Mouse (Mus musculus) CH12.LX (cell line): ENCODE results near the gene Rbp2. TPM values are rescaled to one million over a fixed set of nuclear protein-coding genes. Genes with fewer than 3 reads are reported as not detected.

Source experiments
- DNase-seq: peaks from one replicate; pipeline ENCODE4 v3.0.0-alpha.2; 2013; ENCODE audit errors: extremely low read depth
- H3K27ac ChIP-seq: 2 replicates; pipeline ENCODE4 v1.5.1; 2012; ENCODE audit warnings: low read depth, mild to moderate bottlenecking, control low read depth, moderate library complexity; ENCODE audit not compliant: insufficient read depth
- H3K27me3 ChIP-seq: replicated peaks from 2 replicates; pipeline ENCODE3; 2012; ENCODE audit warnings: inconsistent platforms
- H3K36me3 ChIP-seq, 2 experiments: replicated peaks in 1 of 2; 2 replicates each; pipeline versions ENCODE3 to v1.6.1; 2012; ENCODE audit warnings: inconsistent platforms in 1 of 2, low read length in 1 of 2, mild to moderate bottlenecking in 1 of 2, mixed read lengths in 1 of 2, moderate library complexity in 1 of 2; ENCODE audit not compliant: control insufficient read depth in 1 of 2, insufficient read depth in 1 of 2
- H3K4me1 ChIP-seq, 2 experiments: 2 replicates each; pipeline ENCODE4 v1.6.1; 2012; ENCODE audit warnings: inconsistent platforms in 1 of 2, moderate library complexity in 1 of 2; ENCODE audit not compliant: insufficient read depth in 2 of 2, control insufficient read depth in 1 of 2
- H3K4me2 ChIP-seq: 2 replicates; pipeline ENCODE4 v1.6.1; 2012; ENCODE audit warnings: low read depth, mild to moderate bottlenecking, control low read depth; ENCODE audit not compliant: poor library complexity, insufficient read depth, severe bottlenecking
- H3K4me3 ChIP-seq, 3 experiments: fragments of 150-350 bp in 1 of 3; sonication (generic) in 1 of 3; replicated peaks in 1 of 3; 2 replicates each; pipeline versions ENCODE3 to v1.5.1; 2011 to 2012; ENCODE audit warnings: low read depth in 2 of 3, low read length in 2 of 3, mild to moderate bottlenecking in 2 of 3, moderate library complexity in 2 of 3, control low read depth in 1 of 3, improper control_type of control experiment in 1 of 3, inconsistent platforms in 1 of 3, mixed read lengths in 1 of 3; ENCODE audit not compliant: poor library complexity in 1 of 3
- H3K79me2 ChIP-seq: replicated peaks from 2 replicates; pipeline ENCODE4 v1.6.1; 2012; ENCODE audit warnings: mild to moderate bottlenecking, moderate library complexity; ENCODE audit not compliant: control insufficient read depth, poor library complexity, insufficient read depth, severe bottlenecking; ENCODE audit errors: extremely low read depth
- H3K9ac ChIP-seq: 2 replicates; pipeline ENCODE4 v1.6.1; 2012; ENCODE audit warnings: low read depth, mild to moderate bottlenecking, control low read depth, moderate library complexity; ENCODE audit not compliant: insufficient read depth
- H3K9me3 ChIP-seq: replicated peaks from 2 replicates; pipeline ENCODE3; 2012; ENCODE audit warnings: low read length, inconsistent platforms, mixed read lengths
- CHD2 ChIP-seq: IDR thresholded peaks from 2 replicates; pipeline ENCODE4 v1.6.1; 2011; ENCODE audit warnings: low read length, improper control_type of control experiment
- ELF1 ChIP-seq: IDR thresholded peaks from 2 replicates; pipeline ENCODE4 v1.6.1; 2014; ENCODE audit warnings: low read depth, mild to moderate bottlenecking, inconsistent platforms, low read length, improper control_type of control experiment
- GABPA ChIP-seq: IDR thresholded peaks from 2 replicates; pipeline ENCODE4 v1.6.1; 2012; ENCODE audit warnings: low read depth, low read length, improper control_type of control experiment, inconsistent platforms; ENCODE audit not compliant: insufficient replicate concordance
- HCFC1 ChIP-seq: IDR thresholded peaks from 2 replicates; pipeline ENCODE4 v1.6.1; 2012; ENCODE audit warnings: low read depth, mild to moderate bottlenecking, inconsistent platforms, low read length, improper control_type of control experiment
- IRF4 ChIP-seq: IDR thresholded peaks from 2 replicates; pipeline ENCODE4 v1.6.1; 2014; ENCODE audit warnings: low read depth, mild to moderate bottlenecking, inconsistent platforms, low read length, improper control_type of control experiment
- JUN ChIP-seq: IDR thresholded peaks from 2 replicates; pipeline ENCODE4 v1.6.1; 2011; ENCODE audit warnings: low read depth, mild to moderate bottlenecking, low read length, improper control_type of control experiment, moderate library complexity; ENCODE audit not compliant: insufficient read depth
- JUND ChIP-seq: conservative IDR thresholded peaks from 2 replicates; pipeline ENCODE4 v1.6.1; 2011; ENCODE audit warnings: low read depth, low read length, improper control_type of control experiment
- MAFK ChIP-seq: IDR thresholded peaks from 2 replicates; pipeline ENCODE4 v1.6.1; 2011; ENCODE audit warnings: low read length, improper control_type of control experiment; ENCODE audit not compliant: insufficient replicate concordance
- MAX ChIP-seq: IDR thresholded peaks from 2 replicates; pipeline ENCODE4 v1.6.1; 2011; ENCODE audit warnings: low read length, improper control_type of control experiment
- MEF2A ChIP-seq: IDR thresholded peaks from 2 replicates; pipeline ENCODE4 v1.6.1; 2014; ENCODE audit warnings: low read depth, mild to moderate bottlenecking, inconsistent platforms, low read length, improper control_type of control experiment, borderline replicate concordance
- PAX5 ChIP-seq: IDR thresholded peaks from 2 replicates; pipeline ENCODE4 v1.6.1; 2012; ENCODE audit warnings: low read length, inconsistent platforms, mixed read lengths
- POLR2AphosphoS2 ChIP-seq: IDR thresholded peaks from 2 replicates; pipeline ENCODE4 v1.6.1; 2011; ENCODE audit warnings: low read depth, low read length, improper control_type of control experiment
- SIN3A ChIP-seq: IDR thresholded peaks from 2 replicates; pipeline ENCODE4 v1.6.1; 2012; ENCODE audit warnings: low read length, improper control_type of control experiment, inconsistent platforms
- SMC3 ChIP-seq: IDR thresholded peaks from 2 replicates; pipeline ENCODE4 v1.6.1; 2011; ENCODE audit warnings: low read depth, low read length, improper control_type of control experiment
- TBP ChIP-seq: conservative IDR thresholded peaks from 2 replicates; pipeline ENCODE4 v1.6.1; 2011; ENCODE audit warnings: low read depth, low read length, improper control_type of control experiment
- UBTF ChIP-seq: IDR thresholded peaks from 2 replicates; pipeline ENCODE4 v1.6.1; 2012; ENCODE audit warnings: low read depth, mild to moderate bottlenecking, inconsistent platforms, low read length, improper control_type of control experiment, moderate library complexity
- USF1 ChIP-seq: IDR thresholded peaks from 2 replicates; pipeline ENCODE4 v1.6.1; 2014; ENCODE audit warnings: low read depth, mild to moderate bottlenecking, inconsistent platforms, low read length, improper control_type of control experiment
- USF2 ChIP-seq: conservative IDR thresholded peaks from 2 replicates; pipeline ENCODE4 v1.6.1; 2011; ENCODE audit warnings: low read depth, low read length, improper control_type of control experiment
- ZMIZ1 ChIP-seq: IDR thresholded peaks from 2 replicates; pipeline ENCODE4 v1.6.1; 2012; ENCODE audit warnings: low read depth, mild to moderate bottlenecking, inconsistent platforms, low read length, improper control_type of control experiment
- ZNF384 ChIP-seq: IDR thresholded peaks from 2 replicates; pipeline ENCODE4 v1.6.1; 2012; ENCODE audit warnings: low read depth, low read length, improper control_type of control experiment, inconsistent platforms
- dilution Hi-C: fragments of 300-500 bp; cut with MboI; formaldehyde crosslinking; loops from 2 replicates; pipeline ENCODE4 v1.14.3; 2020; ENCODE audit warnings: low sequenced_read_pairs; ENCODE audit not compliant: extremely low pct_unique_long_range_greater_than_20kb, extremely low pct_ligation_motif_present
- in situ Hi-C: fragments of 300-500 bp; cut with MboI; formaldehyde crosslinking; loops from 3 replicates; pipeline ENCODE4 v1.14.3; 2019; ENCODE audit warnings: low sequenced_read_pairs, low pct_ligation_motif_present, low pct_unique_long_range_greater_than_20kb, mixed read lengths
- polyA plus RNA-seq: library from polyadenylated mRNA; unstranded; fragments of >175 nt; gene quantifications from 2 replicates; pipeline ENCODE4 v1.2.1, GENCODE M21; 2012; ENCODE audit warnings: low read depth; ENCODE audit not compliant: insufficient read length
- total RNA-seq, 2 experiments: library from RNA; depleted of rRNA; stranded (reverse); fragments of 300-350 nt in 1 of 2; fragments of >200 nt in 1 of 2; gene quantifications; 2 replicates each; pipeline ENCODE4 v1.2.3; 2012 to 2014

Rbp2 gene
- total and polyA plus RNA-seq, 3 experiments: 1.7 to 1.9 (median 1.8) TPM

GRCm38 (mm10) chr9:98497990-98498389, 12.1 kb downstream of the Rbp2 start:
- in situ Hi-C loops: no loop called here
- no peak for DNase-seq
- no peaks in the 10 kb centered on the region for H3K36me3 ChIP-seq
- H3K27me3 ChIP-seq: peaks cover 2% of the 10 kb centered on the region
- peak overlapping the region; percentile 48; the same call in 1 of the 2 replicates for H3K4me2 ChIP-seq
- H3K79me2 ChIP-seq: no peaks in the 10 kb centered on the region
- H3K4me3 ChIP-seq: no peak overlapping the region
- no peaks in the 10 kb centered on the region for H3K9me3 ChIP-seq
- no peak overlapping the region for H3K9ac ChIP-seq
- H3K4me1 ChIP-seq: peaks cover 4 to 42% of the 10 kb centered on the region in 2 experiments; a peak in 3 of 4 replicates
- dilution Hi-C loops: no loop called here
- no peak overlapping the region for H3K27ac ChIP-seq
- TF ChIP-seq IRF4 (no peak), CHD2 (no peak), GABPA (no peak), USF1 (no peak), ZNF384 (no peak), MEF2A (no peak), TBP (no peak), POLR2AphosphoS2 (no peak), MAFK (no peak)

GRCm38 (mm10) chr9:98498717-98499268, 12.9 kb downstream of the Rbp2 start:
- no peak for DNase-seq
- Histone ChIP-seq H3K27me3 (peaks cover 2% of the 10 kb centered on the region), H3K9me3 (no peaks in the 10 kb centered on the region), H3K79me2 (no peaks in the 10 kb centered on the region), H3K36me3 (no peaks in the 10 kb centered on the region), H3K9ac (no peak overlapping the region), H3K4me3 (no peak overlapping the region), H3K27ac (no peak overlapping the region), H3K4me2 (no peak overlapping the region), H3K4me1 (peaks cover 4 to 36% of the 10 kb centered on the region in 2 experiments; a peak in 3 of 4 replicates)
- dilution Hi-C loops: no loop called here
- in situ Hi-C loops: no loop called here
- TF ChIP-seq SIN3A: no peak
- TF ChIP-seq ZMIZ1: no peak
- no peak for TF ChIP-seq UBTF
- TF ChIP-seq HCFC1: no peak
- TF ChIP-seq PAX5: no peak
- no peak for TF ChIP-seq MEF2A
- no peak for TF ChIP-seq ELF1
- TF ChIP-seq MAFK: no peak
- no peak for TF ChIP-seq JUND
- TF ChIP-seq TBP: no peak
- TF ChIP-seq JUN: no peak
- TF ChIP-seq SMC3: no peak
- TF ChIP-seq USF2: no peak
- TF ChIP-seq MAX: no peak
